Mouse (Mus musculus) heart, embryonic 15.5 days (tissue): Measurements from ENCODE around the gene Hoxb4. TPM values are rescaled to one million over a fixed set of nuclear protein-coding genes. Genes with fewer than 3 reads are reported as not detected.

Experiments
- ATAC-seq: fragments of 200-750 bp; cut with Nextera tagmentation; replicated peaks from 2 replicates; pipeline ENCODE4 v1.8.0; 2017; ENCODE audit warnings: low read depth, moderate TSS enrichment; ENCODE audit not compliant: insufficient number of reproducible peaks, insufficient read depth, low FRiP score
- H3K27ac ChIP-seq: fragments of 300-500 bp; sonication (generic); 2 replicates; pipeline ENCODE4 v1.5.1; 2015; ENCODE audit warnings: mild to moderate bottlenecking, inconsistent platforms
- H3K27me3 ChIP-seq: fragments of 300-500 bp; sonication (generic); 2 replicates; pipeline ENCODE4 v1.6.1; 2015; ENCODE audit warnings: inconsistent platforms
- H3K36me3 ChIP-seq: fragments of 300-500 bp; sonication (generic); 2 replicates; pipeline ENCODE4 v1.6.1; 2015; ENCODE audit warnings: mild to moderate bottlenecking, inconsistent platforms
- H3K4me1 ChIP-seq: fragments of 300-500 bp; sonication (generic); replicated peaks from 2 replicates; pipeline ENCODE4 v1.6.1; 2015; ENCODE audit warnings: inconsistent platforms
- H3K4me2 ChIP-seq: fragments of 300-500 bp; sonication (generic); 2 replicates; pipeline ENCODE4 v1.6.1; 2015; ENCODE audit warnings: inconsistent platforms, mild to moderate bottlenecking, moderate library complexity
- H3K4me3 ChIP-seq: fragments of 300-500 bp; sonication (generic); 2 replicates; pipeline ENCODE4 v1.5.1; 2015; ENCODE audit warnings: mild to moderate bottlenecking, inconsistent platforms
- H3K9ac ChIP-seq: fragments of 300-500 bp; sonication (generic); 2 replicates; pipeline ENCODE4 v1.6.1; 2015; ENCODE audit warnings: mild to moderate bottlenecking, inconsistent platforms
- H3K9me3 ChIP-seq: fragments of 300-500 bp; sonication (generic); replicated peaks from 2 replicates; pipeline ENCODE4 v1.6.1; 2016; ENCODE audit warnings: inconsistent platforms
- WGBS: fragments of 180-500 bp; shearing (Covaris S2); methylation state at CpG from one replicate; pipeline ENCODE4 v1.1.7; 2015; ENCODE audit warnings: mixed read lengths; 5-methylcytosine and 5-hydroxymethylcytosine counted together
- polyA plus RNA-seq: library from polyadenylated mRNA; unstranded; fragments of >200 nt; fragmentation: Nextera tagmentation; extraction: Ambion mirVana; gene quantifications from 2 replicates; pipeline ENCODE4 v1.2.1, GENCODE M21; 2015

Gene Hoxb4
- polyA plus RNA-seq, 1 experiment from 2014 or later = 0.31 TPM

DNA sequence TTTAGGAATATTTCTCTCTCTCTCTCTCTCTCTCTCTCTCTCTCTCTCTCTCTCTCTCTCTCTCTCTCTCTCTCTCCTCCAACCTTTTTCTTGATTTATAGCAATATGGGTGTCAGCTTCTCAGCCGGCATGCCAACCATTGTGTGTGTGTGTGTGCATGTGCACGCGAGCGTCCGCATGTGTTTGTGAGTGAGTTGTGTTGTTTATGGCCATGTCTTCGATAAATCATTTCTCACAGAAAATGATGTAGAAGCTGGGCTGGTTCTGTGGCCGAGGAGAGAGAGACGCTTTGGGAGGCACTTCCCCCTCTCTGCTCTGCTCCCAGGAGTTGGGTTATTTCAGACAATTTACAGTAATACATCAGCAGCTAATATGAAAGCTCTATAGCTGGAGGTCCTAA is 10.5 kb downstream of the Hoxb4 start:
- H3K4me3 ChIP-seq = no peak overlapping the region
- H3K4me1 ChIP-seq = peaks cover 8% of the 10 kb centered on the region; the same call in 1 of the 2 replicates
- no peaks in the 10 kb centered on the region for H3K9me3 ChIP-seq
- H3K9ac ChIP-seq = no peak overlapping the region
- whole genome bisulfite sequencing = 21% methylated on average over 8 of the region's 8 CpGs
- H3K4me2 ChIP-seq = no peak overlapping the region
- H3K27me3 ChIP-seq = peaks cover 100% of the 10 kb centered on the region
- H3K36me3 ChIP-seq = no peaks in the 10 kb centered on the region
- no peak for ATAC-seq
- no peak overlapping the region for H3K27ac ChIP-seq

DNA sequence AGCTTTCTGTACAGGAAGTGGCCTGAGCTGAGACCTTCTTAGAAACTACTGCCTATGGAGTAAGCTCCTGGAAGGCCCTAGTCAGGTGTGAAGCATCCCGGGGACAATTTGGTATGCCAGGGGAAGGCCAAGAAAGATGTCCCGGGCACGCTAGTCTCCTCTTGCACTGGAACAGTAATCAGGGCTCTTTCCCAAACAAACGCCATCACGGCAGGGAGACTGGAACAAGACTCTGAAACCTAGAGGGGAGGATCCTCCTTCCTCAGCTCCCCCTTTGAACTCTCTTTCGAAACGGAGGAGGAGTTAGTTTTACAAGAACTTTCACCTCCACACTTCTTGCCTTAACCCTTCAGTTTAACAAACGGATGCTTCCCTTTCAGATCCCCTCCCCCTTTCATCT is 14.0 kb downstream of the Hoxb4 start:
- H3K4me1 ChIP-seq = peaks cover 6% of the 10 kb centered on the region; the same call in 1 of the 2 replicates
- ATAC-seq = no peak

DNA sequence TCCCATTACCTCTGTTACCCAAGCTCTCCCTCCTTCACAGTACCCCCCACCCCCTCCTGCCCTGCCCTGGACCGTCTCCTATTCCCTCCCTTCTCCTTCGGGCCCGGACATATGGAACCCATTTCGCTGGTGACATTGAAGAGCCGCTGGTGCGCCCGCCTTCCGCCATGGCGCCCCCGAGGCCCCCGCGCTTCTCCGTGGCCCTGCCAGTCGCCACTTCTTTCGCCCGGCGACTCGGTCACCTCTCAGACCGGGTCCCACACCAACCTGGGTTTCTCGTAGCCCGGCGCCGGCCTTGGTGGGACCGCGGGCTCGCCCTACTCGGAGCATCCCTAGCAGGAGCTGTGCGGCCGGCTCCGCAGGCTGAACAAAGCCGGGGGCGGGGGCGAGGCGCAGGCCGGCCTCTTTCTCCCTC is 14.6 kb downstream of the Hoxb4 start:
- Histone ChIP-seq H3K4me3 (peak overlapping the region; percentile 43), H3K36me3 (no peaks in the 10 kb centered on the region), H3K9me3 (no peaks in the 10 kb centered on the region), H3K4me1 (peaks cover 6% of the 10 kb centered on the region; the same call in 1 of the 2 replicates), H3K4me2 (peak overlapping the region; percentile 52), H3K27me3 (peaks cover 100% of the 10 kb centered on the region), H3K27ac (peak overlapping the region; percentile 58; the same call in 1 of the 2 replicates), H3K9ac (no peak overlapping the region)
- ATAC-seq = no peak
- 6% methylated on average over 34 of the region's 35 CpGs for WGBS

More for the DNA sequence above, 14.0 kb downstream of the Hoxb4 start:
- Histone ChIP-seq H3K27ac (peak overlapping the region; percentile 49; the same call in 1 of the 2 replicates), H3K27me3 (peaks cover 100% of the 10 kb centered on the region), H3K36me3 (no peaks in the 10 kb centered on the region), H3K4me3 (peak overlapping the region; percentile 43), H3K9me3 (no peaks in the 10 kb centered on the region), H3K9ac (no peak overlapping the region), H3K4me2 (peak overlapping the region; percentile 52)
- 5% methylated on average over 8 of the region's 8 CpGs for WGBS

DNA sequence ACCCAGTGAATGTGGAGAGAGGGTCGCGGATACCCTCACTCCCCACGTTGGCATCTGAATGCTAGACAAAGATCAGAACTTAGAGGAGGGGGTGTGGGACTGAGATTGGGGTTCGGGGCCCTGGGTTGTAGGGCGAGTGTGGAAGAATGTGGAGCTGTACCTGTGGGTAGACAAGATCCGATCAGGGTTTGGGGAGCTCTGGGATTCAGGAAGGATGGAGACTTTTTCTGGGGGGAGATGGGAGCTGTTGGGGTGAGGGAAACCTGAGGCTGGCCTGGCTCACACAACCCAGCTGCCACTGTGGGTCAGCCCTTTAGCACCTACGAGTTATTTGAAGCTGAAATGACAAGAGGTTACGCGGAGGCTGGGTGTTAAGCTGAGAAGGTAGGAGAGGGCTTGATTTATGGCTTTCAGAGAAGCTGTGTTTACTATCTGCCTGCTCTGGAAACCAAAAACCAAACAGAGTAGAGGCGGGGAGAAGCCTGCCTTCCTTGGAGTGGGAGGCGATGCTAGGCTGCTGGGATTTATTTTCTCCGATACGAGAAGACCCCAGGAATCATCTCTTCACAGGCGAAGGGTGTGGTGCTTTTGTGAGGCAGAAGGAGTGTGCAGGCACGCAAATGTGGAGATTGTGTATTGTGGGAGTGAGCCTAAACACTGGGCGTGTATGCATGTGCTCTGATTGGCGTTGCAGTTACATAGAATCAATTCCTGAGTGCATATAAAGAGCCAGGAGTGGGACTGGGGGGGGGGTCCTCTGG is 15.4 kb downstream of the Hoxb4 start:
- Histone ChIP-seq H3K4me1 (peaks cover 6% of the 10 kb centered on the region; the same call in 1 of the 2 replicates), H3K9me3 (no peaks in the 10 kb centered on the region), H3K36me3 (no peaks in the 10 kb centered on the region), H3K27me3 (peaks cover 100% of the 10 kb centered on the region), H3K27ac (peak overlapping the region; percentile 58), H3K4me3 (peak overlapping the region; percentile 43), H3K9ac (peak overlapping the region; percentile 40; the same call in 1 of the 2 replicates), H3K4me2 (peak overlapping the region; percentile 52)
- 19% methylated on average over 17 of the region's 17 CpGs for WGBS
- ATAC-seq = no peak

DNA sequence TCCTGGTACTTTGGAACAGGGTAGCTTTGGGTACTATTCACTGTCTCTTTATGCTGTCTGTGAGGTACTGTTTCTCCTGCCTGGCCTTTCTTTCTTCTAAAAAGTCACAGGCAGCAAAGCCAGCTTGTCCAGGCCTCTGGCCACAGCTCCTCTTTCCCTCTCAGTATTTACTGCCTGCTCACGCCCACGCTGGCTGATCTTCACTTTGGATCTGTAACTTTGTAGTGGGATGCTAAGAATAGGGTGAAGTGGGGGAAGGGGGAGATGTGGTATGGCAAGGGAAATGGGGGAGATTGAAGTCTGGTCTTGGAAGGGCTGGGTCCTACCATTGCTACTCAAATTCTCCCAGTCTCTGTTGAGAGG is 15.9 kb downstream of the Hoxb4 start:
- H3K9me3 ChIP-seq = no peaks in the 10 kb centered on the region

DNA sequence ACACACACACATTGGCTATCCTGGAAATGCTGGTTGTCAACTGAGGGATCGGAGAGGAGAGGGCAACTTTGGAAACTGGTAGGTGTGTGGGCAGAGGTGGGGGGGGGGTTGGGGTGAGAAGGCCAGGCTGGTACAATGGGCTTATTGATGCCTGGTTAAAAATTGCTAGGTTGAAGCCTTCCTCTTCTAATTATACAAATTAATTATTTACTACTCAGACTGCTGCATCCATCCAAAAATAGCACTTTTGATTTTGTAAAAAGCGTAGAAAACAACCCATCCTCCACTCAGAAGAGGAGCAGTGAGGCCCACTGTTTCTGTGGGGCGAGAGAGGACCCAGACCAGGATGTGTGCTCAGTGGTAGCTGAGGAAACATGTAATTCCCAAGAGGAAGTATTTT is 16.9 kb downstream of the Hoxb4 start:
- Histone ChIP-seq H3K27me3 (peaks cover 100% of the 10 kb centered on the region), H3K4me3 (no peak overlapping the region), H3K4me2 (no peak overlapping the region)

More for the DNA sequence above, 15.9 kb downstream of the Hoxb4 start:
- peak overlapping the region; percentile 58 for H3K27ac ChIP-seq
- peak overlapping the region; percentile 43; the same call in 1 of the 2 replicates for H3K4me3 ChIP-seq
- H3K4me2 ChIP-seq = peak overlapping the region; percentile 52; the same call in 1 of the 2 replicates
- WGBS = 31% methylated on average over 2 of the region's 2 CpGs
- no peaks in the 10 kb centered on the region for H3K36me3 ChIP-seq
- ATAC-seq = no peak
- peak overlapping the region; percentile 40; the same call in 1 of the 2 replicates for H3K9ac ChIP-seq
- H3K27me3 ChIP-seq = peaks cover 100% of the 10 kb centered on the region
- H3K4me1 ChIP-seq = peaks cover 6% of the 10 kb centered on the region; the same call in 1 of the 2 replicates

DNA sequence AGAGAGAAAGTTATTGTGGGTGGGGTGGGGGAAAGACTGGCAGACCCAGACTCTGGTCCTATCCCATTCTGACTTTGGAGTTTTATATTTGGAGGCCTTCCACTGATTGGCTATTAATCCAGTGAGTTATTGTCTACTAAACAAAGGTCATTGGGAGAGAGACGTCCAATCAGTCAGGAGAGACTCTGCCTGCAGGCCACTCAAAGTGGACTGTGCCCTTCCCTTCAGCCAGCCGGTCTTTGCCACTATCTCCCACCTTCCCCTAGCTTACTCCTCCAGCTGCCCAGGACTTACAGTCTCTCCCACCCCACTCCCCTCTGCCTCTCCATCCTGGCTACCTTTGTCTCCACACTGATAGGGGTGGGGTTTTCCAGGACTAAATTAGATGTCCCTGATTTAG is 18.5 kb downstream of the Hoxb4 start:
- Histone ChIP-seq H3K27ac (no peak overlapping the region), H3K27me3 (peaks cover 96% of the 10 kb centered on the region), H3K36me3 (no peaks in the 10 kb centered on the region), H3K4me3 (no peak overlapping the region), H3K4me1 (peaks cover 12% of the 10 kb centered on the region; the same call in 1 of the 2 replicates), H3K9ac (no peak overlapping the region), H3K9me3 (no peaks in the 10 kb centered on the region), H3K4me2 (no peak overlapping the region)
- no peak for ATAC-seq
- WGBS = 22% methylated on average over 2 of the region's 2 CpGs

More for the DNA sequence above, 16.9 kb downstream of the Hoxb4 start:
- Histone ChIP-seq H3K36me3 (no peaks in the 10 kb centered on the region), H3K27ac (no peak overlapping the region), H3K9ac (no peak overlapping the region), H3K9me3 (no peaks in the 10 kb centered on the region), H3K4me1 (peaks cover 6% of the 10 kb centered on the region; the same call in 1 of the 2 replicates)
- WGBS = 61% methylated on average over 3 of the region's 3 CpGs
- ATAC-seq = no peak

DNA sequence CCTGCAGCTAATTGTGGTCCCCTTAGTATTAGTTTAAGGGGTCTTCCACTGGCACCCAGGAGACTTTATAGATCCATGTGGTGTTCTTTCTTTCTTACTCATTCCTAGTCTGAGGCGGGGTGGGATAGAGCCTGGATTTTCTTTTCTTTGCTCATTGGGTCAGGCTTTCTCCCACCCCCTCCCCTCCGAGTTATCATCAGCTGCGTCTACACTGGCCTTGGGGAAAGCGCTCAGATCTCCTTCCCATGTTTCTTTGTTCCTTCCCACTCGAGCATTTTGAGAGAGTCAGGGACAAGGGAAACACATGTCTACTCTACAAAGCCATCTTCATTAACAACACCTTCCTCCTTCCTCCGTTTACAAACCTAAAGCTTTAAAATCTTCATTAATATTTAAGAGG is 19.0 kb downstream of the Hoxb4 start:
- H3K4me3 ChIP-seq = no peak overlapping the region
- peaks cover 96% of the 10 kb centered on the region for H3K27me3 ChIP-seq
- H3K27ac ChIP-seq = no peak overlapping the region
- H3K4me2 ChIP-seq = no peak overlapping the region
- 20% methylated on average over 6 of the region's 6 CpGs for WGBS
- H3K4me1 ChIP-seq = peaks cover 15% of the 10 kb centered on the region
- H3K9me3 ChIP-seq = no peaks in the 10 kb centered on the region
- ATAC-seq = no peak
- no peak overlapping the region for H3K9ac ChIP-seq
- no peaks in the 10 kb centered on the region for H3K36me3 ChIP-seq

DNA sequence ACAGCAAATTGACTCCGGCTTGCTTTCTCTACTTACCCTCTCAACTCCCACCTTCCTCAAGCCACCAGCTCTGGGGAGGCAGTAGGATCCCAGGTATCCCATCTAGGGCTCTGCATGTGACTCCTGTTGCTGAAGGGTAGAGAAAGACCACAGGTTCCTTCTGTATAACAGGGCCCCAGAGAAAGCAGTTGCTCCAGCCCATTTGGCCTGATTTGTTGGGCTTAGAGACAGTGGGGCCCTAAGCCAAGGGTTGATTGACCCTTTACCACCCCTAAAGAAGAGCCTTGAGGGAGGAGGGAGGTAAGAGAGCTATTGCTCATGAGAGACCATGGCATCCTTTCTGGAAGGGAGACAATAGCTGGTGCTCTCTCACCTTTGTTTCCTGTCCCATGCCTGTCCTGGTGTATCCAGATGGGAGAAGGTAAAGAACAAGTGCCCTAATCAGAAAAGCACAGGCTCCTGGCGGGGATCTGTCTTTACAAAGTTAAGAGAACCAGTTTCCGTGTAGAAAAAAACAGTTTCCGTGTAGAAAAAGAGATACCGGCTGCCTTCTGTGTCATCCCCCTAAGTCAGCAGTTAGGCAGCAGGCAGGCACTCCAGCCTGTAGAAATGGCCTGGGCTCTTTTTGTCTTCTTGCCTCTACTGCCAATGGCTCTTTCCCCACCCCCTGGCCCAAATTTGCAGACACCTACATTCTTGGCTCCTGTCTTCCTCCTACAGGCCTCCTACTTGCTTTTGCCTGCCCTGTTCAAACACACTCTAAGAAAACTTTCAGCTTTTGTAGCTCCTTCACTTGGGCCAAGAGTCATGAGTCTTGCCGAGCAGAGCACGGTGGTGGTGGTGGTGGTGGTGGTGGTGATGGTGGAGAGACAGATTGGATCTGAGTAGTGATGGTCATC is 21.1 kb downstream of the Hoxb4 start:
- no peaks in the 10 kb centered on the region for H3K36me3 ChIP-seq
- peaks cover 96% of the 10 kb centered on the region for H3K27me3 ChIP-seq
- H3K4me3 ChIP-seq = no peak overlapping the region
- H3K9ac ChIP-seq = no peak overlapping the region
- WGBS = 42% methylated on average over 7 of the region's 7 CpGs
- ATAC-seq = no peak
- H3K27ac ChIP-seq = peak overlapping the region; percentile 60; the same call in 1 of the 2 replicates
- peaks cover 14% of the 10 kb centered on the region for H3K4me1 ChIP-seq
- no peaks in the 10 kb centered on the region for H3K9me3 ChIP-seq
- H3K4me2 ChIP-seq = peak overlapping the region; percentile 9; the same call in 1 of the 2 replicates

DNA sequence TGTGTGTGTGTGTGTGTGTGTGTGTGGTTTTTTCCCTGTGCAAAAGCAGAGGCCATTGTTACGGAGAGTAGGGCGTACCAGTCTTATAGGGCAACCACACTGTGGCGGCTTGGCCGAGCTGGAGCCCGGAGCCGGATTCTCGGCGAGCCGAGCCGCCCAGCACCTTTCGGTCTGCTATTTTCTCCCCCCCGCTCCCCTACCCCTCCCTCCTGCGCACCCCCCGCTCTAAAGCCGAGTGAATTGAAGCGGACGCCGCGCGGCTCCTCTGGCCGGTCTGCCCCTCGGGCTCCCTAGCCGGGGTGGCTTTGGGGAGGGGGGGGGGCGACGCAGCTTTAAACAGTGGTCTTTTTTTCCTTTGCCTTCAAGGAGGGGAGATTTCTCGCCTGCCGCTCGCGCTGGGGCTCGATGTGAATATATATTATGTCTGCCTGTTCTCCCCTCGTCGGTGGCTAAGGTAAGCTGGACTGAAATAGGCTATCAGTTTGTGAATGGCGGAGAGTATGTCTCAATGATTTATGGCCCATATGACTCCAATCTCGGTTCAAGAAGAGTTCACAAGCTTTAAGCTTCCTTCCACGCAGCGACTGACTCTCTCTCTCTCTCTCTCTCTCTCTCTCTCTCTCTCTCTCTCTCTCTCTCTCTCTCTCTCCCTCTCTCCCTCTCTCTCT is 22.8 kb downstream of the Hoxb4 start:
- no peak for ATAC-seq
- H3K9me3 ChIP-seq = no peaks in the 10 kb centered on the region
- peaks cover 24% of the 10 kb centered on the region for H3K4me1 ChIP-seq
- peak overlapping the region; percentile 42 for H3K4me3 ChIP-seq
- no peaks in the 10 kb centered on the region for H3K36me3 ChIP-seq
- peak overlapping the region; percentile 28; the same call in 1 of the 2 replicates for H3K9ac ChIP-seq
- H3K27me3 ChIP-seq = peaks cover 96% of the 10 kb centered on the region
- 2% methylated on average over 36 of the region's 36 CpGs for WGBS
- peak overlapping the region; percentile 61 for H3K27ac ChIP-seq
- H3K4me2 ChIP-seq = peak overlapping the region; percentile 52
